Mouse (Mus musculus): Measurements from ENCODE around the gene 2610301B20Rik. TPM values are rescaled to one million over a fixed set of nuclear protein-coding genes. Genes with fewer than 3 reads are reported as not detected.

The 2610301B20Rik gene
- polyA plus RNA-seq, 1 experiment = 1.5 TPM

DNA sequence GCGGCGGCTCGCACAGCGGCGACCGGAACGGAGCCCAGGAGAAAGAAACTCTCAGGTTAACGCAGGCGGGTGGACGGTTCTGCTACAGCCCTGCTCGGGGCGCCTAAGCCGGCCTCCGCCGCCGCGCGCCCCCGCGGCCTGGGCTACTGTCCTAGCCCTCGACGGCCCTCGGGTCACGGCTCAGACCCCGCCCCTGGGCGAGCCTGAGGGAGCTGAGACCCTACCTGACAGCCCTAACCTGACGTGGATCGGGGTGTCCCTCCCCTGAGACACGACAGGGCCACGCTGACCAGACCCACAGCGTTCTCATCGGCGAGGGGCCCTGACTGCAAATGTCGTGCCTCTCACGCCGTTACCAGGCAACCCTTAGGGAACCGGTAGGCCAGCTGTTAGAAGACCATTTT lies 422 bp downstream of the 2610301B20Rik start:
- Histone ChIP-seq H3K27me3 (ENCODE audit: control insufficient read depth, insufficient read depth, low read length) (no peaks in the 10 kb centered on the region), H3K4me3 (ENCODE audit: extremely low read depth, insufficient read depth, insufficient read length) (peak overlapping the region; percentile 83), H3K27ac (ENCODE audit: insufficient read depth, low read length) (peak overlapping the region; percentile 96), H3K4me1 (ENCODE audit: control insufficient read depth, insufficient read depth, insufficient read length) (no peaks in the 10 kb centered on the region), H3K36me3 (ENCODE audit: control insufficient read depth, insufficient read depth, low read length) (no peaks in the 10 kb centered on the region)
- peak in 1 of 2 experiments; percentile 42 for DNase-seq (ENCODE audit: low read depth in 1 of 2, low spot score in 2 of 2)
- WGBS = under 1% methylated on average over 36 of the region's 37 CpGs
- TF ChIP-seq POLR2A (IDR thresholded peaks at IDR 0.05; ENCODE audit: low read depth, low read length) (no peak), CTCF (IDR thresholded peaks at IDR 0.05; ENCODE audit: extremely low read depth, insufficient read depth, insufficient read length, insufficient replicate concordance) (no peak)

DNA sequence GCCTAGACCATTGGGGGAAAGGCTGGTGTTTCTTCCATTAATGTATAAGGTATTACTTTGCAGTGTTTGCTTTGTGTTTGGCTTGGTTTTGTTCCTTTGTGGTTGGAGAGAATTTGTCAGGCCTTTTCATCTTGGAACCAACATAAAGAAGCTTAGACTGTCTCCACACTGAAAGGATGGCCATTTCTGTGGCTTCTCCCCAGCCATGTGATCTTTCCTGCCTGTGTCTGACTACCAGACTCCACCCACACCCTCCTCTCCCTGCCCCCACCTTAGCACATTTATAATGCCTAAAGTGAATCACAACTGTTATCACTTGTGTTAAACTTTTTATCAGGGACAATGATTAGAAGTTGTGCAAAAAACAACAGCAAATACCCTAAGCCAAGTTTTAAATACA lies 1.1 kb downstream of the 2610301B20Rik start:
- TF ChIP-seq CTCF (IDR thresholded peaks at IDR 0.05; ENCODE audit: extremely low read depth, insufficient read depth, insufficient read length, insufficient replicate concordance) = no peak
- no peak for TF ChIP-seq POLR2A (IDR thresholded peaks at IDR 0.05; ENCODE audit: low read depth, low read length)

DNA sequence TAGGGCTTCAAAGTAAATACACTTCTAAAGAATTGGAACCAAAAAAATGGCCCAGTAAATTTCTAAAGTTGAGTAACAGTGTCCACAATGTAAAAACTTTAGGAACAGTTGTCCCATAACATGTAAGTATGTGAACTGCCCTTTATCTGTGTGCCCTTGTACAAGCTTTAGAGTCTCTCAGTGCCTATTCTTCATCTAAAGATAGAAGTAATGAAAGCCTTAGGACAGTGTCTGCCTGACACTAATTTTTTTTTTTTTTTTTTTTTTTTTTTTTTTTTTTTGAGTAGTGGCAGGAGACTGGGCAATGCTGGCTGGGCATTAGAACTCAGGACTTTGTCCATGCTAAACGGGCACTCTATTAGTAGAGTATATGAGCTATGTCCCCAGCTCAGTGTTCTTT lies 2.8 kb downstream of the 2610301B20Rik start:
- TF ChIP-seq POLR2A (IDR thresholded peaks at IDR 0.05; ENCODE audit: low read depth, low read length) (no peak), CTCF (IDR thresholded peaks at IDR 0.05; ENCODE audit: extremely low read depth, insufficient read depth, insufficient read length, insufficient replicate concordance) (no peak)
- Histone ChIP-seq H3K4me1 (ENCODE audit: control insufficient read depth, insufficient read depth, insufficient read length) (no peaks in the 10 kb centered on the region), H3K4me3 (ENCODE audit: extremely low read depth, insufficient read depth, insufficient read length) (no peak overlapping the region), H3K27me3 (ENCODE audit: control insufficient read depth, insufficient read depth, low read length) (no peaks in the 10 kb centered on the region), H3K27ac (ENCODE audit: insufficient read depth, low read length) (no peak overlapping the region), H3K36me3 (ENCODE audit: control insufficient read depth, insufficient read depth, low read length) (no peaks in the 10 kb centered on the region)
- WGBS = 94% methylated on average over 1 of the region's 1 CpGs
- no peak for DNase-seq (ENCODE audit: low read depth in 1 of 2, low spot score in 2 of 2)

More for the DNA sequence above, 1.1 kb downstream of the 2610301B20Rik start:
- no peaks in the 10 kb centered on the region for H3K36me3 ChIP-seq (ENCODE audit: control insufficient read depth, insufficient read depth, low read length)
- no peak overlapping the region for H3K4me3 ChIP-seq (ENCODE audit: extremely low read depth, insufficient read depth, insufficient read length)
- H3K4me1 ChIP-seq (ENCODE audit: control insufficient read depth, insufficient read depth, insufficient read length) = no peaks in the 10 kb centered on the region
- no peaks in the 10 kb centered on the region for H3K27me3 ChIP-seq (ENCODE audit: control insufficient read depth, insufficient read depth, low read length)
- H3K27ac ChIP-seq (ENCODE audit: insufficient read depth, low read length) = no peak overlapping the region
- no peak for DNase-seq (ENCODE audit: low read depth in 1 of 2, low spot score in 2 of 2)

DNA sequence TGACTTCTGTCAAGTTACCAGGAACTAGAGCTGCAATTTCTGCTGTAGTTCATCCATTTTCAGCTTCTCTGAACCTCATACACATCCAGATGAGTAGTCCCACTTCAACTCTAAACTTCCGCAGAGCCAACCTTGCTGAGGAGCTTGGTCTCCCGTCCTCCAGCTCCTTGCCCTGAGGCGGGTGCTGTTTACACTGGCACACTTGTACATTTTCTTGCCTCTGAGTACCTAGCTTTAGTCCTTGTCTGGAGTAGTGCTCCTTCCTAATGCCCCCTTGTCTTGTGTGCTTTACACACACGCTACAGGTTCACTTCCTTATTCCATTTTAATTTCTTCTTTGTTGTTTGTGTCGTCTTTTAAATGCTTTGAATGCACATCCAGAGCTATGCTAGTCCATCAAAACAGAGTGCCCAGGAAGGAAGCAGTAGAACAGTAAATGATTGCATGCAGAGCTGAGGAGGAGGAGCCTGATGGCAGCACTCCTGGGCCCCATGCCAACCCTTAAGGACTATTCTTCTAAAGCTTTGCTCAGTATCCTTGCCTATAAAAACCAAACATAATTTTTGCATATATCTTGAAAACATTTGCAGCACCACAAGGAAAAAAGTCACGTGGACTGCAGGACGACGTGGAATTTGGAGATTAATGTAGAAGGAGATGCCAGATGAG lies 9.6 kb downstream of the 2610301B20Rik start:
- WGBS = 86% methylated on average over 8 of the region's 8 CpGs
- Histone ChIP-seq H3K4me1 (ENCODE audit: control insufficient read depth, insufficient read depth, insufficient read length) (no peaks in the 10 kb centered on the region), H3K27ac (ENCODE audit: insufficient read depth, low read length) (no peak overlapping the region), H3K27me3 (ENCODE audit: control insufficient read depth, insufficient read depth, low read length) (no peaks in the 10 kb centered on the region), H3K36me3 (ENCODE audit: control insufficient read depth, insufficient read depth, low read length) (peaks cover 4% of the 10 kb centered on the region; the same call in 1 of the 2 replicates), H3K4me3 (ENCODE audit: extremely low read depth, insufficient read depth, insufficient read length) (no peak overlapping the region)
- TF ChIP-seq POLR2A (IDR thresholded peaks at IDR 0.05; ENCODE audit: low read depth, low read length) = no peak
- no peak for TF ChIP-seq CTCF (IDR thresholded peaks at IDR 0.05; ENCODE audit: extremely low read depth, insufficient read depth, insufficient read length, insufficient replicate concordance)
- DNase-seq (ENCODE audit: low read depth in 1 of 2, low spot score in 2 of 2) = no peak

DNA sequence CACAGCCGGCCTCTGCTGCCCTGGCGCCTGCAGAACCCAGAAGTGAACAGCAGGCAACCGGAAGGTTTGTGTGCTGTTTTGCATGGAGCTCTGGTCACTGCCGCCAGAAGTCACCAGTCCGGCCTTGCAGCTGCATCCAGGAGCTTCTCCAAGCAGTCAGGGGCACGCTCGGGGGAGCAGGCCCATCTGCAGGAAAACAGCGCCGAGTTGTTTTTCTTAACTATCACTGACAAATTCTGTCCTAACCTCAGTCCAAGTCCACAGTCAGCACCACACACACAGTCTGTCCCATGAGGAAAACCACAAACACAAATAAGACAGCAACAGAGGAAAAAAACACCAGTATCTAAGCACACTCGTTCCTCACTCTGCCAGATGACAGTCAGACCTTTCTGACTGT lies 14.5 kb downstream of the 2610301B20Rik start:
- no peak for DNase-seq (ENCODE audit: low read depth in 1 of 2, low spot score in 2 of 2)
- Histone ChIP-seq H3K27ac (ENCODE audit: insufficient read depth, low read length) (no peak overlapping the region), H3K27me3 (ENCODE audit: control insufficient read depth, insufficient read depth, low read length) (no peaks in the 10 kb centered on the region), H3K4me1 (ENCODE audit: control insufficient read depth, insufficient read depth, insufficient read length) (no peaks in the 10 kb centered on the region), H3K36me3 (ENCODE audit: control insufficient read depth, insufficient read depth, low read length) (peaks cover 2% of the 10 kb centered on the region; the same call in 1 of the 2 replicates), H3K4me3 (ENCODE audit: extremely low read depth, insufficient read depth, insufficient read length) (no peak overlapping the region)
- WGBS = 97% methylated on average over 10 of the region's 10 CpGs
- TF ChIP-seq CTCF (IDR thresholded peaks at IDR 0.05; ENCODE audit: extremely low read depth, insufficient read depth, insufficient read length, insufficient replicate concordance) (no peak), POLR2A (IDR thresholded peaks at IDR 0.05; ENCODE audit: low read depth, low read length) (no peak)

DNA sequence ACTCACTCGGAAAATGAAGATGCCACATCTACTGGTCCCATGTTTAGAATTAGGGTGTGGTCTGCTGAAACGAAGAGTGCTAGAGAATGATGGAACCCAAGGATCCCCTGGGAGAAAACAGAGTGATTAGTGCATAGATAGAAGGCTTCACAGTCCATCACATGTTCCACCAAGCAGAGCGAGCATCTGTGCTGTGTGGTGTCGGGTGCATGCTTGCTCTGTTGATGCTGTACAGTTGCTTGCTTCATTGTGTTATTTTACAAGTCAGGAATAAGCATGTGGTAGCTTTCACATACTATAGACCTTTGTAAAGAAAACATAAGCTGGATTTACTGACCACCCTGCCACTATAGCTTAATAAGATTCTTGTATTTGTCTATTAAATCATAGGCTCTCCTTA lies 22.0 kb downstream of the 2610301B20Rik start:
- DNase-seq (ENCODE audit: low read depth in 1 of 2, low spot score in 2 of 2) = no peak
- H3K4me3 ChIP-seq (ENCODE audit: extremely low read depth, insufficient read depth, insufficient read length) = no peak overlapping the region
- H3K27me3 ChIP-seq (ENCODE audit: control insufficient read depth, insufficient read depth, low read length) = no peaks in the 10 kb centered on the region
- H3K36me3 ChIP-seq (ENCODE audit: control insufficient read depth, insufficient read depth, low read length) = no peaks in the 10 kb centered on the region
- no peaks in the 10 kb centered on the region for H3K4me1 ChIP-seq (ENCODE audit: control insufficient read depth, insufficient read depth, insufficient read length)
- 78% methylated on average over 4 of the region's 4 CpGs for WGBS
- no peak overlapping the region for H3K27ac ChIP-seq (ENCODE audit: insufficient read depth, low read length)
- TF ChIP-seq POLR2A (IDR thresholded peaks at IDR 0.05; ENCODE audit: low read depth, low read length) (no peak), CTCF (IDR thresholded peaks at IDR 0.05; ENCODE audit: extremely low read depth, insufficient read depth, insufficient read length, insufficient replicate concordance) (no peak)

DNA sequence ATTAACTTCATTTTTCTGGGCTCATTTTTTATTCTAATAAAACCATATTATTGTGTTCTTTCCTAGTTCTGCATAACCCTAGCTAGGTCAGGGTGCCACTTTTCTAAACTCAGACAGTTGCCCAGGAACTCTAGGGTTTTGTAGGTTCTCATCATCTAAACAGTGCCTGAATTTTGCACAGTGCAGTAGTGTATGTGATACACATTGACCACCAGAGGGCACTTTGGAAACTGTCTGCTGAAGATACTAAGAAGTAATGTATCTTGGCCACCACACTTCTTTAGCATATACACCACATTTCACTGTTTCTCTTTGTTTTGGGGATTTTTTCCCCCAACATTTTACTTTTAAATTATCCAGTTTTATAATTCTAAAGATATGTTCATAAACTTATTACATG lies 22.6 kb downstream of the 2610301B20Rik start:
- Histone ChIP-seq H3K27me3 (ENCODE audit: control insufficient read depth, insufficient read depth, low read length) (no peaks in the 10 kb centered on the region), H3K4me3 (ENCODE audit: extremely low read depth, insufficient read depth, insufficient read length) (no peak overlapping the region), H3K36me3 (ENCODE audit: control insufficient read depth, insufficient read depth, low read length) (no peaks in the 10 kb centered on the region), H3K4me1 (ENCODE audit: control insufficient read depth, insufficient read depth, insufficient read length) (no peaks in the 10 kb centered on the region), H3K27ac (ENCODE audit: insufficient read depth, low read length) (no peak overlapping the region)
- DNase-seq (ENCODE audit: low read depth in 1 of 2, low spot score in 2 of 2) = no peak
- TF ChIP-seq CTCF (IDR thresholded peaks at IDR 0.05; ENCODE audit: extremely low read depth, insufficient read depth, insufficient read length, insufficient replicate concordance) (peak; percentile 17; the same call in 1 of the 2 replicates), POLR2A (IDR thresholded peaks at IDR 0.05; ENCODE audit: low read depth, low read length) (no peak)

Measured in spleen, adult 2 months (tissue).